Comparison of ENCODE assay signal across 8 mouse cellular contexts in genomic region chr4:120649369-120650207, GRCm38 (mm10). TPM values are rescaled to one million over a fixed set of nuclear protein-coding genes. Genes with fewer than 3 reads are reported as not detected.
A peak's percentile ranks its signal among the peaks of the same experiment; 100 is the strongest.
DNase-seq lines count a peak whose midpoint lies in the region; ATAC-seq and TF ChIP-seq lines count a peak whose summit lies in the region.

No protein-coding gene starts in this region.

- TF ChIP-seq CTCF in heart, adult 2 months (IDR thresholded peaks at IDR 0.05) = no peak
- no peak for TF ChIP-seq CTCF in G1E (IDR thresholded peaks at IDR 0.05; ENCODE audit: low read depth, low read length)

- H3K27ac ChIP-seq in heart, adult 2 months = no peak overlapping the region
- H3K27ac ChIP-seq in limb, embryonic 11.5 days (replicated peaks; ENCODE audit: low read depth, low read length) = no peak overlapping the region
- no peak overlapping the region for H3K27ac ChIP-seq in neural tube, embryonic 13.5 days (replicated peaks)

- H3K9me3 ChIP-seq in G1E (replicated peaks) = no peaks in the 10 kb centered on the region
- H3K9me3 ChIP-seq in limb, embryonic 11.5 days (ENCODE audit: control insufficient read depth, low read length) = no peaks in the 10 kb centered on the region
- H3K9me3 ChIP-seq in neural tube, embryonic 13.5 days = no peaks in the 10 kb centered on the region

- peak in 1 of 2 experiments; percentile 25 for DNase-seq in heart, adult 2 months
- no peak for DNase-seq in heart, adult 8-10 months (ENCODE audit: low spot score)
- DNase-seq in G1E (ENCODE audit: low spot score) = peak; percentile 63
- peak; percentile 64 for DNase-seq in embryo, embryonic 11 days
- DNase-seq in heart, postnatal 14 days = peak; percentile 12 to 13
- DNase-seq in limb, embryonic 11.5 days (ENCODE audit: low spot score) = peak; percentile 51
- DNase-seq in natural killer cell, adult 2 months (ENCODE audit: low spot score in 2 of 2) = no peak

- H3K9ac ChIP-seq in heart, adult 2 months (ENCODE audit: low read depth, low read length) = peak overlapping the region; percentile 20; the same call in 1 of the 2 replicates
- H3K9ac ChIP-seq in limb, embryonic 11.5 days (ENCODE audit: low read length) = no peak overlapping the region
- peak overlapping the region; percentile 78 for H3K9ac ChIP-seq in neural tube, embryonic 13.5 days

- H3K4me2 ChIP-seq in limb, embryonic 11.5 days (ENCODE audit: low read depth, severe bottlenecking) = peak overlapping the region; percentile 76
- H3K4me2 ChIP-seq in neural tube, embryonic 13.5 days = peak overlapping the region; percentile 95

- H3K4me1 ChIP-seq in heart, adult 2 months (ENCODE audit: control insufficient read depth, insufficient read depth, low read length) = no peaks in the 10 kb centered on the region
- H3K4me1 ChIP-seq in G1E (ENCODE audit: insufficient read depth, low read depth, low read length) = peaks cover 45% of the 10 kb centered on the region
- H3K4me1 ChIP-seq in limb, embryonic 11.5 days (ENCODE audit: control insufficient read depth, insufficient read depth, low read length) = no peaks in the 10 kb centered on the region; the same call in 1 of the 2 replicates
- peaks cover 18% of the 10 kb centered on the region for H3K4me1 ChIP-seq in neural tube, embryonic 13.5 days (replicated peaks)

- no peak for TF ChIP-seq EP300 in heart, adult 2 months (IDR thresholded peaks at IDR 0.05; ENCODE audit: insufficient read depth, low read depth, low read length)

- WGBS in heart, adult 2 months = 6% methylated on average over 55 of the region's 55 CpGs
- 4% methylated on average over 53 of the region's 55 CpGs for WGBS in limb, embryonic 11.5 days
- WGBS in neural tube, embryonic 13.5 days = 4% methylated on average over 48 of the region's 55 CpGs

- peak overlapping the region; percentile 41 for H3K4me3 ChIP-seq in heart, adult 2 months
- peak overlapping the region; percentile 70 for H3K4me3 ChIP-seq in G1E (ENCODE audit: low read depth, low read length)
- peak overlapping the region; percentile 21 for H3K4me3 ChIP-seq in limb, embryonic 11.5 days (ENCODE audit: low read depth, low read length)
- H3K4me3 ChIP-seq in neural tube, embryonic 13.5 days = peak overlapping the region; percentile 54

- H3K27me3 ChIP-seq in heart, adult 2 months (ENCODE audit: control insufficient read depth, insufficient read depth, low read length) = peaks cover 4% of the 10 kb centered on the region; the same call in 1 of the 2 replicates
- H3K27me3 ChIP-seq in G1E (ENCODE audit: insufficient read depth, low read length) = peaks cover 22% of the 10 kb centered on the region
- H3K27me3 ChIP-seq in limb, embryonic 11.5 days (ENCODE audit: control insufficient read depth, insufficient read depth, low read length) = peaks cover 25% of the 10 kb centered on the region
- peaks cover 40% of the 10 kb centered on the region for H3K27me3 ChIP-seq in neural tube, embryonic 13.5 days

- intact Hi-C loops in heart, adult 2 months (cut with DNase I) = no loop called here
- intact Hi-C loops in heart, postnatal 14 days (cut with DNase I) = no loop called here

- no peaks in the 10 kb centered on the region for H3K79me2 ChIP-seq in heart, adult 2 months (replicated peaks; ENCODE audit: control insufficient read depth, insufficient read depth, low read length)

- ATAC-seq in G1E (ENCODE audit: extremely low read depth, insufficient number of reproducible peaks, low FRiP score, poor library complexity, severe bottlenecking) = no peak; the same call in none of the 2 replicates
- peak; percentile 60 for ATAC-seq in limb, embryonic 11.5 days (ENCODE audit: insufficient number of reproducible peaks, low FRiP score, low TSS enrichment, low read depth)
- ATAC-seq in neural tube, embryonic 13.5 days (ENCODE audit: low read depth) = peak; percentile 76

- H3K36me3 ChIP-seq in heart, adult 2 months (ENCODE audit: control insufficient read depth, insufficient read depth, low read length) = no peaks in the 10 kb centered on the region
- no peaks in the 10 kb centered on the region for H3K36me3 ChIP-seq in G1E (replicated peaks)
- no peaks in the 10 kb centered on the region for H3K36me3 ChIP-seq in limb, embryonic 11.5 days (ENCODE audit: control insufficient read depth, insufficient read depth, low read length)
- no peaks in the 10 kb centered on the region for H3K36me3 ChIP-seq in neural tube, embryonic 13.5 days

- TF ChIP-seq POLR2A in heart, adult 2 months (IDR thresholded peaks at IDR 0.05; ENCODE audit: insufficient read depth, low read depth, low read length) = no peak

RNA-seq across cellular contexts. Expression of gene Cited4, which starts 16.8 kb away (rescaled TPM):
- 10 to 100 TPM; 31.6 to 52.2 TPM for total RNA-seq in heart, adult 2 months (2021)
- 39.9 and 51.2 TPM in 2 replicates for polyA plus RNA-seq in heart, adult 2 months (2012; rRNA removed)
- total RNA-seq in heart, adult 8-10 months (2022) = 10 to 100 TPM; 26.2 to 42.1 (median 32.5) TPM
- total RNA-seq in G1E (2014; fragmentation: Nextera tagmentation) (65.4 and 67.9 TPM in 2 replicates), G1E (2017) (82.3 and 128 TPM in 2 replicates)
- polyA plus RNA-seq in G1E (2012) = 625 and 793 TPM in 2 replicates
- total RNA-seq in heart, postnatal 14 days (2021) = 10 to 100 TPM; 57.5 to 61.8 TPM
- polyA plus RNA-seq in limb, embryonic 11.5 days (2014; fragmentation: Nextera tagmentation; extraction: Ambion mirVana) = 5.9 and 7.3 TPM in 2 replicates
- 0.95 and 1.4 TPM in 2 replicates for polyA plus RNA-seq in neural tube, embryonic 13.5 days (2015; fragmentation: Nextera tagmentation; extraction: Ambion mirVana)

Comparison
In these comparisons a context has a peak if more than half of its experiments do, and no peak if none do; other contexts are left out.
1. DNase-seq: peak in G1E (single experiment), embryo, embryonic 11 days (single experiment), heart, postnatal 14 days (2 of 2) and limb, embryonic 11.5 days (single experiment); none in heart, adult 8-10 months (single experiment) and natural killer cell, adult 2 months (0 of 2).
2. Peak in every context shown above with its lines, with median percentiles within 50 percentile points of each other: H3K4me3 ChIP-seq.